Mouse (Mus musculus): ENCODE results near the gene Hspa12a. TPM values are rescaled to one million over a fixed set of nuclear protein-coding genes. Genes with fewer than 3 reads are reported as not detected.

Gene Hspa12a
- polyA plus RNA-seq, 1 experiment from 2014 or later, result 8.1 TPM

- DNase-seq (ENCODE audit: low spot score), result no peak
- Histone ChIP-seq H3K27ac (replicated peaks) (no peak overlapping the region), H3K27me3 (replicated peaks; ENCODE audit: low read depth, poor library complexity, severe bottlenecking) (no peaks in the 10 kb centered on the region), H3K4me3 (no peak overlapping the region), H3K36me3 (replicated peaks) (no peaks in the 10 kb centered on the region), H3K9me3 (peaks cover 7% of the 10 kb centered on the region), H3K4me1 (no peaks in the 10 kb centered on the region)
- 69% methylated on average over 2 of the region's 2 CpGs for WGBS
These were observed 191.9 kb downstream of the Hspa12a start for GRCm38 (mm10) chr19:58751504-58751903.

- Histone ChIP-seq H3K4me3 (no peak overlapping the region), H3K27ac (replicated peaks) (no peak overlapping the region), H3K36me3 (replicated peaks) (no peaks in the 10 kb centered on the region), H3K27me3 (replicated peaks; ENCODE audit: low read depth, poor library complexity, severe bottlenecking) (no peaks in the 10 kb centered on the region), H3K9me3 (peaks cover 7% of the 10 kb centered on the region), H3K4me1 (no peaks in the 10 kb centered on the region)
- WGBS, result 86% methylated on average over 2 of the region's 2 CpGs
- DNase-seq (ENCODE audit: low spot score), result no peak
These were observed 192.6 kb downstream of the Hspa12a start for GRCm38 (mm10) chr19:58750822-58751221.

DNA sequence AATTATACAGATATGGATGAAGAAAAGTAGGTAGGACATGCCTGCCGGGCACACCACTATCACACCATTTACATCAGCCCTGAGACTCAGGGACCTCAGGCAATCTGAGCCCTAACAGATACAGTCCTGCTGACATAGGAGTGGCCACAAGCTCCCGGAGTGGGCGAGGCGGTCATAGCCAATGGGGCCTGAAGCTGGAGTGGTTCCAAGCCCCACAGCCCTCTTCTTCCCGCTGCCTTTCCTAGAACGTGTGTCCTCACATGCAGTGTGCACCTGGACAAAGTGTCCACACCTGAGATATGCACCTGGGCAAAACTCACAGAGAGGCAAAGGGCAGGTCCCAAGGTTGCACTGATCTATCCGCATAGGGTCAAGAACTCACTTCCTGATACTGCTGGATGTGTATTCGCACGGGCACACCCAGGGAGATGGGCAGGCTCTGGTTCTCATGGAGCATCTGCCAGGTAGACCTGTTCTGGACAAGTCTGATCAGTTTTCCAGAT lies 195.9 kb downstream of the Hspa12a start:
- no peak overlapping the region for H3K27ac ChIP-seq (replicated peaks)
- H3K27me3 ChIP-seq (replicated peaks; ENCODE audit: low read depth, poor library complexity, severe bottlenecking), result no peaks in the 10 kb centered on the region
- peak; percentile 2 for DNase-seq (ENCODE audit: low spot score)
- no peaks in the 10 kb centered on the region for H3K4me1 ChIP-seq
- H3K9me3 ChIP-seq, result no peaks in the 10 kb centered on the region
- H3K36me3 ChIP-seq (replicated peaks), result no peaks in the 10 kb centered on the region
- no peak overlapping the region for H3K4me3 ChIP-seq
- WGBS, result 91% methylated on average over 9 of the region's 9 CpGs

Small RNAs within 50 kb of the gene (microRNA-seq; reads per million reads assigned to microRNA genes)
- gene Mir3086, result 10.1 reads per million, percentile 21 among the genes with 10 or more reads in this experiment

Other genes with a start within 250 kb of the Hspa12a start
- 0.31 TPM in 1 of 2 replicates, not detected in the other for gene Pnliprp1, start 214.8 kb downstream of the Hspa12a start, polyA plus RNA-seq (2016; fragmentation: Nextera tagmentation; extraction: Ambion mirVana)
- gene Pnliprp2, start 183.9 kb downstream of the Hspa12a start, polyA plus RNA-seq (2016; fragmentation: Nextera tagmentation; extraction: Ambion mirVana), result 0.09 TPM in 1 of 2 replicates, not detected in the other
- gene 1700019N19Rik, start 149.2 kb downstream of the Hspa12a start, polyA plus RNA-seq (2016; fragmentation: Nextera tagmentation; extraction: Ambion mirVana), result 0.20 TPM in 1 of 2 replicates, not detected in the other
- 1.1 TPM in 2 replicates for gene Eno4, start 229 bp downstream of the Hspa12a start, polyA plus RNA-seq (2016; fragmentation: Nextera tagmentation; extraction: Ambion mirVana)
- gene Shtn1, start 132.4 kb upstream of the Hspa12a start, polyA plus RNA-seq (2016; fragmentation: Nextera tagmentation; extraction: Ambion mirVana), result 2.6 and 3.0 TPM in 2 replicates
- 1.2 and 1.7 TPM in 2 replicates for gene Vax1, start 226.4 kb upstream of the Hspa12a start, polyA plus RNA-seq (2016; fragmentation: Nextera tagmentation; extraction: Ambion mirVana)